Mouse (Mus musculus) megakaryocyte, embryonic 14.5 days (primary cell): Measurements from ENCODE around the gene Apba1.

Source experiments
- FLI1 ChIP-seq: IDR thresholded peaks from 2 replicates; pipeline ENCODE4 v1.6.1; 2012; ENCODE audit warnings: low read length, inconsistent platforms, mixed read lengths
- GATA1 ChIP-seq: IDR thresholded peaks from 3 replicates; pipeline ENCODE4 v1.6.1; 2012; ENCODE audit warnings: mixed read lengths, low read length, inconsistent platforms, borderline replicate concordance

- no peak for TF ChIP-seq GATA1
- TF ChIP-seq FLI1 = no peak
Observed at GRCm38 (mm10) chr19:23764051-23764450, 5.4 kb downstream of the Apba1 start.
